Mouse (Mus musculus) CH12F3 (cell line): ENCODE measurements around the gene Trim7.
"Not testable (repeated sequence)": the region's sequence is repeated elsewhere in the genome, so short reads cannot be mapped to it uniquely, and the experiment has no call there.

Experiments used
- in situ Hi-C: fragments of 300-500 bp; cut with MboI; formaldehyde crosslinking; loops from 2 replicates; pipeline ENCODE4 v1.14.3; 2020; ENCODE audit warnings: low sequenced_read_pairs

The Trim7 gene

DNA sequence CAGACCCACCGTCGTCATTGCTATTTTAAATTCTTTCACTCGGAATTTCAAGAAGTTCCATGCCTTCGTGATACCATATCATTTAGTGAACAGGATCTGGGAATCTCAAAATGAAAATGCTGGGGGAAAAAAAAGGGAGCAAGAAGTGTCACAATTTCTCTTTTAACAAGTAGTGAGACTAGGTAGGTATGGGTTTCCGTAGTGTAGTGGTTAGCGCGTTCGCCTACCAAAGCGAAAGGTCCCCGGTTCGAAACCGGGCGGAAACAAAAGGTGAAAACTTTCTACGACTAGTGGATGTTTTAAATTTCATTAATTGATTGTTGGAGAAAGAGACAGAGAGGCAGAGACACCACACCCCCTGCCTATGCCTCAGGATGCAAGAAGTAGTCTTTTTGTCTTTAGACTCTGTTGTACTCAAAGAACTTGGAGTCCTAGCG lies 2.4 kb upstream of the Trim7 start:
- in situ Hi-C loops: no loop called here

DNA sequence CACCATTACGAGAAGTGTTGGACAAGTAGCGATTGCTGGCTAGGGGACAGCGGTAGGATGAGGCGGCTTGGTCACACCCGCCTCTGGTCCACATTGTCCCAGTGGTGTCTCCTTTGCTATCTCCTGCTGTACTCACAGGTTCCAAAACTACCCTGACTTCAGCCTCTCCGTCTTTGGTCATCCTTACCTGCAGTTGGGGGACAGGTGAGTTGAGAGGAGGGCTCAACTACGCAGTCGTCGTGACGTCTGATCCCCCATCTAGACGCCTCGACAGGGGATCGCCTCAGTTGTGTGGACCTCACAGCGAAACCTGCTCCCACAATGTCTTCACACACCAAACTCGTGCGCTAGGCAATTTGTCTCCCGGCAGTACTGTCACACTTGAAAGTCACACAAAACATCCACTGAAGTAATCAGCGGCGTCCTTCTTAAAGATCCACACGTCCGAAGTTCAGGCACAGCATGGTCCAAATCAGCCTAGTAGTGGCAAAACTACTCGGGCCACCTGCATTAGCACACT lies 1.6 kb upstream of the Trim7 start:
- in situ Hi-C loops: no loop called here

DNA sequence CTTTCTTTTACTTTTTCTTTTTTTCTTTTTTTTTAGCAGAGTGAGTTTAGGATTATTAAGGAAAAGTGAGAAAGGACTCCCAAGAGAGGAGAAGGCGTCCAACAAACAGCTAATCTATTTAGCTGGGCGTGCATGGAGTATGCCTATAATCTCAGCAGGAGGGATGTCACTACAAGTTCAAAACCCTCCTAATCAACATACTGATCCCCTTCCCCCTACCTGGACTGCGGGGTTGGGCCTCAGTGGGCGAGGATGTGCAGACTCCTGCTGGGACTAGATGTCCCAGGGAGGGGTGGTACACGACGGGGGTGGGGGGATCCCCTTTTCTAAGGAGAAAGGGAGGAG lies 784 bp downstream of the Trim7 start:
- in situ Hi-C loops: no loop called here

DNA sequence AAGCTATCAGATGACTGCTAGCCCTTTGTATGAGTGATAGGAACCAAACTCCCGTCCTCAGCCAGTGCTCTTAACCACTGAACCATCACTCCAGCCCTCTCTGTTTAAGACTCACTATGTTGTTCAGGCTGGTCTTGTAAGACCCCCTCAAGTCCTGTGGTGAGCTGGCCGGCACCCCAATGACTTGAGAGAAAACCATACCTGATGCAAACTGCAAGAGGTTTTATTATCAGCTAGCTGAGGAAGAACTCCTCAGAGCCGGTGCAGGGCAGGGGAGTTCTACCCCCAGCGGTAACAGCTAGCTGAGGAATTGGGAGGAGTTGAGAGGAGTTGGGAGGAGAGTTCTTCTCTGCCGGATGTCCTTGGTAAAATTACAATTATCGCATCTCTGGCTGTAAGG lies 2.0 kb downstream of the Trim7 start:
- in situ Hi-C loops: no loop called here

- in situ Hi-C loops: no loop called here
Measured at GRCm38 (mm10) chr11:48830279-48830678, 4.3 kb downstream of the Trim7 start.

- in situ Hi-C loops: no loop called here
Measured at GRCm38 (mm10) chr11:48831273-48831672, 5.3 kb downstream of the Trim7 start.

GRCm38 (mm10) chr11:48833078-48833730 lies 7.3 kb downstream of the Trim7 start:
- in situ Hi-C loops: no loop called here

GRCm38 (mm10) chr11:48833731-48834639 lies 8.0 kb downstream of the Trim7 start:
- in situ Hi-C loops: no loop called here

DNA sequence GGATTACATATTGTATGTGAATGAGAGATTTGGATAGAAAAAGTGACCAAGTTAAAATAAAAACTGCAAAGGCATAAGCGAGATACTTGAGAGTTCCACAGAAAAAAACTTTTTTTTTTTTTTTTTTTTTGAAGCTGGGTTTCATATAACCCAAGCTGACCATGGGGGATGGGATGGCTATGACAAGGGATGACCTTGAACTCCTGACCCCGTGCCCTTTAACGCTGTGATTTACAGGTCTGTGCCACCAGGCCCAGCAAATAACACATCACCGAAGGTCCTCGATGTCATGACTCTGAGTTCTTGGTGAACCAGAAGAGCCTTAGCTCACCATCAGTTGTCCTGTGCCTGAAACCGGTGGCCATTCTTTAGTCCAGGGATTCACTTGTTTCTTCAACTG lies 10.0 kb downstream of the Trim7 start:
- in situ Hi-C loops: no loop called here

DNA sequence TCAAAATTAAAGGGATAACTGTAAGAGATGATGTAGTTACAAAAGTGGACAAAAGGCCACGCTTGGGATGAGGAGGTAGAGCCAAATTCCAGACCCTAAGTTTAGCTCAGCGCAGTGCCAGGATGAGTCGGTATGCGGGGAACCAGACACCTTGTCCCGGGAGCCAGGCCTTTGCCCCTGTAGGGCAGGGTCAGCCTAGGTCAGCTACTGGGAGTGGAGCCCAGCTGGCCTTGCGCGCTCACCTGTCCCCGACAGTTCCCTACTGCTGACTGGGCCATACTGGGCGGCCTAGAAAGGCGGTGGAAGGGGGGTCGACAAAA lies 11.0 kb downstream of the Trim7 start:
- in situ Hi-C loops: no loop called here

DNA sequence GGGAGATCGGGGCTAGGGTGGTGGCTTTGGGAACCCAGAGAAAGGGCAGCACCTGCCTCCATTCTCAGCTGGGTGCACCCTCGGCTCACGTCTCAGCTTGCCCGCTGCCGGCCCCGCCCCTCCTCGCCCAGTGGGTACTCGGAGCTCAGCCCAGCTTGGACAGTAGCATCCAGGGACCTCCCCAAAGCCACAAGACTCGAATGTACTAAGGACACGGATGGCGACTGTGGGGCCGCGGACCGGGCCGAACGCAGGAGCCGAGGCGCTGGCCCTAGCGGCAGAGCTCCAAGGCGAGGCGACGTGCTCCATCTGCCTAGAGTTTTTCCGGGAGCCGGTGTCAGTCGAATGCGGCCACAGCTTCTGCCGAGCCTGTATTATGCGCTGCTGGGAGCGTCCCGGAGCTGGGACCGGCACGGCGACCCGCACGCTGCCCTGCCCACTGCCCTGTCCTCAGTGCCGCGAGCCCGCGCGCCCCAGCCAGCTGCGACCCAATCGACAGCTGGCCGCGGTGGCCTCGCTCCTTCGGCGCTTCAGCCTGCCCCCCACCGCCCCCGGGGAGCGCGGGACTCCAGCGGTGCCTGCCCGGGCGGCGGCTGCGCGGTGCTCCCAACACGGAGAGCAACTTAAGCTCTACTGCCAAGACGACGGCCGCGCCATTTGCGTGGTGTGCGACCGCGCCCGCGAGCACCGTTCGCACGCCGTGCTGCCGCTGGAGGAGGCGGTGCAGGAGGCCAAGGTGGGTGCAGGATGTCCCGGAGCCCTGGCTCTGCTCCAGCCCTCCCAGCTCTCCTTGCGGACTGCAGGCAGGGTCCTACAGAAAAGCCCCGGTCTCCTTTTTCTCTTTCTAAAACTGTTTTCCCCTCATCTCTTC lies 11.6 kb downstream of the Trim7 start:
- in situ Hi-C loops: no loop called here

- in situ Hi-C loops: no loop called here
Measured at GRCm38 (mm10) chr11:48838181-48838797, 12.3 kb downstream of the Trim7 start.

DNA sequence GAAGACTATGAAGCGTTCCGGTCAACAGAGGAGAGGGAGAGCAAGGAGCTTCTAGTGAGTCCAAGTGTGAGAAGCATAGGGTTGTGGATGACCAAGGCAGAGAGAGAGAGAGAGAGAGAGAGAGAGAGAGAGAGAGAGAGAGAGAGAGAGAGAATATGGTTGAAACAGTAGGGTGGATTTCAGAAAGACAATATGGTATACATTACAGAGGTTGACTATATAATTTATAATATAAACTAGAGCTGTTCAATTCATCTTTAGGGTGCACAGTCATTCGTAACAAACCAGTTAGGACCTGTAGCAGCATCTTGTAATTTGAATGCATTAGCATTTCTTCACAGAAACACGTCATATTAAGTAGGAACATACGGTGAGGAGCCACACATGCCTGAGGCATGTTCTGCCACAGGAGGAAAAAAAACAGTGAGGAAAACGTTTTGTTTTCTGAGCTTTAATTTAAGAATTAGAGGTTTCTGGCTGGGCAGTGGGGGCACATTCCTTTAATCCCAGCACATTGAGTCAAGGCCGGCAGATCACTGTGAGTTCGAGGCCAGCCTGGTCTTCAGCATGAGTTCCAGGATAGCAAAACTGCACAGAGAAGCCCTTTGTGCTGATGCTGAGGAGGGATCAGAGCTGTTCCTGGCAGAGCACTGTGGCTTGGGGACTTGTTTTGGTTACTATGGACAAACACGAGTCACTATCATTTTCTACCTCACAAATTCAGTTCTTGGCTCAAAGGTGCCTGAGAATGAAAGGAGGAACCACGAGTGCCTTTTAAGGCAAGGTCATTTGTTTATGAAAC lies 13.1 kb downstream of the Trim7 start:
- in situ Hi-C loops: no loop called here

GRCm38 (mm10) chr11:48840805-48841204 lies 14.9 kb downstream of the Trim7 start:
- in situ Hi-C loops: no loop called here

DNA sequence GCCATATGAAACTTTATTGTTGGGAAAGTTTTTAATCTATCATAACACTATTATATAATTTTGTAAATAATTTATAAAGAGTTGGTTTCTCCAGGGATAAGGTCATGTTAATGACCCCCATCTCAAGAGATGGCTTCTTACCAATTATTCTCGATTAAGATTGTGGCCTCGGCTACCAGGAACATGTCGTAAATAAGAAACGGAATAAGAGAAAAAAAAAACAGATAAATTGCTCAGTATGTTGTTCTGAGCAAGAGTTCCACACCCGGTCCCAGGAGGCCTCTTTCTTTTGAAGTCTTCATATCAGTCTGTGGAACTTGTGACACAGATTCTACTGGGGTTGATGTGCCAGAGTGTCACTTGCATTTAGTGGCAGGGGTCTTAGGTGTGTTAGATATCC lies 15.3 kb downstream of the Trim7 start:
- in situ Hi-C loops: no loop called here

GRCm38 (mm10) chr11:48842378-48842792 lies 16.4 kb downstream of the Trim7 start:
- in situ Hi-C loops: no loop called here

DNA sequence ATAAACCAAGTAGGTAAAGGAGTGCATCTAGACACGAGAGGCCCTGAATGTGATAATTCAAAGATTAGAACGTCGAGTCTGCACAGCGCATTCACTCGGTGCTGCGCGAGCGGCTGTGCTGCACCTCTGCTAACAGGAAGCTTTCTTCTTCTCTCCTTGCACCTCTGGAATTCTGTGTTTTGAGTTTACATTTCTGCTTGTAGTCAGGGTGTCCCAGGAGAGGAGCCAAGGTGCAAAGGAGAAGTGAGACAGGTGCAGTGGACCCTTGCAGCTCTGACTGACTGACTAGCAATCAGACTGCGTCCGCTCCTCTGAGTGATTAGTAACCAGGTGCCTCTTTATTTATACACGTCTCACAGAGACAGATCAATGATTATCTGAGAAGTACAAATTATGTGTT lies 17.3 kb downstream of the Trim7 start:
- in situ Hi-C loops: no loop called here

- in situ Hi-C loops: no loop called here
Measured at GRCm38 (mm10) chr11:48844309-48844708, 18.4 kb downstream of the Trim7 start.

DNA sequence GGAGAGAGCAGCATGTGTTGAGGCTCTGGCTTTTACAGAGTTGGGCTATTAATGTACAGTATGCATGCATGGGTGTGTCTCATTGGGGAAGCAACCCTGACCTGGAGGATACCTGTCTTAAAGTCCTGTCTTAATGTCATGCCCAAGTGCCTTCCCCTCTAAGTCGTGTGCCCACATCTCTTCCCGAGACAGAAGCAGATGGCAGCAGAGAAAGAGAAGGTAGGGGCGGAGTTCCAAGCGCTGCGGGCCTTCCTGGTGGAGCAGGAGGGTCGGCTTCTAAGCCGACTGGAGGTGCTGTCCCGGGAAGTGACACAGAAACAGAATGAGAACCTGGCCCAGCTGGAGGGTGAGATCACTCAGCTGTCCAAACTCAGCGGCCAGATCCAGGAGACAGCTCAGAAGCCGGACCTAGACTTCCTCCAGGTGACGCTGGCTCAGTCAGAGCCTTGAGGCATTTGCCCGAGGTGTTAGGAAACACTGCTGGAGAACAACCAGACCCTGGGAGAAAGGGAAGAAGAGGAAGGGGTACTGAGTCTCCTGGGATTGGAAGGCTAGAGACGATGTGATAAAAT lies 19.4 kb downstream of the Trim7 start:
- in situ Hi-C loops: no loop called here

DNA sequence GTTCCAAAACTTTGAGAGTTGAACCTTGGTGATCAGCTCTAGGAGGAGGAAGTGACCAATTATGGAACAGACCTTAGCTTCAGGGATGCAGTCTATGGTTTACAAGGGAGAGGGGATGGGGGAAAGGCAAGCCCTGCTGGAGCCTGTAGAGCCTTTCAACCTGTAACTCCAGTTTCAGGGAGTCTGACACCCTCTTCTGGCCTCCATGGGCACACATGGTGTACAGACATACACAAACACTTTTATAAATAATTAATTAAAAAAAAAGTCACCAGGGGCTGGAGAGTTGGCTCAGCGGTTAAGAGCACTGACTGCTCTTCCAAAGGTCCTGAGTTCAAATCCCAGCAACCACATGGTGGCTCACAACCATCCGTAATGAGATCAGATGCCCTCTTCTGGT lies 20.4 kb downstream of the Trim7 start:
- in situ Hi-C loops: not testable (repeated sequence)
